Mouse (Mus musculus) ES-CJ7 (cell line): ENCODE measurements around the gene Tmem233.

Experiments used
- DNase-seq: peaks from one replicate; pipeline ENCODE4 v3.0.0; 2011; ENCODE audit warnings: low read depth, low spot score

The Tmem233 gene

GRCm38 (mm10) chr5:116004271-116004670 is 78.8 kb downstream of the Tmem233 start:
- DNase-seq = no peak

- DNase-seq = no peak
Observed at GRCm38 (mm10) chr5:116003825-116004224, 79.2 kb downstream of the Tmem233 start.

- no peak for DNase-seq
Observed at GRCm38 (mm10) chr5:116003154-116003553, 79.9 kb downstream of the Tmem233 start.

GRCm38 (mm10) chr5:115997376-115997775 is 85.7 kb downstream of the Tmem233 start:
- no peak for DNase-seq

GRCm38 (mm10) chr5:115994101-115994500 is 88.9 kb downstream of the Tmem233 start:
- DNase-seq = no peak

- DNase-seq = no peak
Observed at GRCm38 (mm10) chr5:115991717-115992116, 91.3 kb downstream of the Tmem233 start.
